Mouse (Mus musculus) MEL (cell line): Measurements from ENCODE around the gene Mapt. TPM values are rescaled to one million over a fixed set of nuclear protein-coding genes. Genes with fewer than 3 reads are reported as not detected.

Experiments used
- DNase-seq: peaks from one replicate; pipeline ENCODE4 v3.0.0; 2011; ENCODE audit warnings: low read depth, low spot score
- H3K27ac ChIP-seq: 2 replicates; pipeline ENCODE4 v1.5.1; 2012; ENCODE audit warnings: low read depth, mild to moderate bottlenecking, control low read depth, low read length, moderate library complexity; ENCODE audit not compliant: control insufficient read depth
- H3K27me3 ChIP-seq, 2 experiments: fragments of 150-350 bp in 1 of 2; sonication (generic) in 1 of 2; 2 replicates each; pipeline ENCODE4 v1.6.1; 2012; ENCODE audit warnings: low read length in 2 of 2, mild to moderate bottlenecking in 2 of 2, improper control_type of control experiment in 1 of 2, moderate library complexity in 1 of 2; ENCODE audit not compliant: insufficient read depth in 2 of 2, control insufficient read depth in 1 of 2
- H3K36me3 ChIP-seq, 2 experiments: 2 replicates each; pipeline ENCODE4 v1.6.1; 2012 to 2014; ENCODE audit warnings: low read length in 2 of 2, improper control_type of control experiment in 1 of 2, inconsistent platforms in 1 of 2, mild to moderate bottlenecking in 1 of 2; ENCODE audit not compliant: insufficient read depth in 2 of 2, control insufficient read depth in 1 of 2
- H3K4me1 ChIP-seq, 2 experiments: fragments of 150-350 bp in 1 of 2; sonication (generic) in 1 of 2; 2 replicates each; pipeline ENCODE4 v1.6.1; 2012; ENCODE audit warnings: low read length in 2 of 2, improper control_type of control experiment in 1 of 2, mild to moderate bottlenecking in 1 of 2; ENCODE audit not compliant: insufficient read depth in 2 of 2, control insufficient read depth in 1 of 2
- H3K4me3 ChIP-seq, 2 experiments: fragments of 150-350 bp in 1 of 2; sonication (generic) in 1 of 2; 2 replicates each; pipeline ENCODE4 v1.5.1; 2012; ENCODE audit warnings: low read depth in 2 of 2, low read length in 2 of 2, mild to moderate bottlenecking in 2 of 2, moderate library complexity in 2 of 2, control low read depth in 1 of 2, improper control_type of control experiment in 1 of 2; ENCODE audit not compliant: control insufficient read depth in 1 of 2, insufficient read depth in 1 of 2
- H3K79me2 ChIP-seq: 2 replicates; pipeline ENCODE4 v1.6.1; 2012; ENCODE audit warnings: mild to moderate bottlenecking, low read length, moderate library complexity; ENCODE audit not compliant: control insufficient read depth, poor library complexity, insufficient read depth
- H3K9ac ChIP-seq: 2 replicates; pipeline ENCODE4 v1.6.1; 2012; ENCODE audit warnings: low read depth, mild to moderate bottlenecking, control low read depth, low read length, moderate library complexity; ENCODE audit not compliant: control insufficient read depth, poor library complexity, severe bottlenecking
- H3K9me3 ChIP-seq: fragments of 150-350 bp; sonication (generic); replicated peaks from 2 replicates; pipeline ENCODE4 v1.6.1; 2012; ENCODE audit warnings: mild to moderate bottlenecking, low read length, improper control_type of control experiment, moderate library complexity; ENCODE audit not compliant: insufficient read depth
- CTCF ChIP-seq, 3 experiments: IDR thresholded peaks in 2 of 3; conservative IDR thresholded peaks in 1 of 3; 2 replicates each; pipeline ENCODE4 v1.5.1; 2011 to 2012; ENCODE audit warnings: low read length in 3 of 3, low read depth in 2 of 3, mild to moderate bottlenecking in 2 of 3, improper control_type of control experiment in 1 of 3, inconsistent platforms in 1 of 3, mixed read lengths in 1 of 3, moderate library complexity in 1 of 3; ENCODE audit not compliant: control insufficient read depth in 1 of 3, insufficient read depth in 1 of 3, poor library complexity in 1 of 3, severe bottlenecking in 1 of 3
- EP300 ChIP-seq, 2 experiments: IDR thresholded peaks; 2 replicates each; pipeline ENCODE4 v1.6.1; 2011; ENCODE audit warnings: improper control_type of control experiment in 2 of 2, low read length in 2 of 2, low read depth in 1 of 2, mild to moderate bottlenecking in 1 of 2
- ETS1 ChIP-seq: IDR thresholded peaks from 2 replicates; pipeline ENCODE4 v1.6.1; 2012; ENCODE audit warnings: low read depth, mild to moderate bottlenecking, inconsistent platforms, low read length, improper control_type of control experiment, moderate library complexity
- GABPA ChIP-seq: IDR thresholded peaks from 2 replicates; pipeline ENCODE4 v1.6.1; 2012; ENCODE audit warnings: low read depth, mild to moderate bottlenecking, inconsistent platforms, low read length, improper control_type of control experiment, moderate library complexity
- HCFC1 ChIP-seq: IDR thresholded peaks from 2 replicates; pipeline ENCODE4 v1.6.1; 2012; ENCODE audit warnings: low read depth, mild to moderate bottlenecking, inconsistent platforms, low read length, improper control_type of control experiment, moderate library complexity
- JUND ChIP-seq: IDR thresholded peaks from 2 replicates; pipeline ENCODE4 v1.6.1; 2011; ENCODE audit warnings: low read depth, mild to moderate bottlenecking, improper control_type of control experiment, low read length
- MAZ ChIP-seq: IDR thresholded peaks from 2 replicates; pipeline ENCODE4 v1.6.1; 2012; ENCODE audit warnings: low read depth, mild to moderate bottlenecking, inconsistent platforms, low read length, improper control_type of control experiment
- MYC ChIP-seq: IDR thresholded peaks from 2 replicates; pipeline ENCODE4 v1.6.1; 2011; ENCODE audit warnings: low read depth, mild to moderate bottlenecking, low read length, improper control_type of control experiment, moderate library complexity
- NELFE ChIP-seq: IDR thresholded peaks from 2 replicates; pipeline ENCODE4 v1.6.1; 2011; ENCODE audit warnings: low read depth, low read length, improper control_type of control experiment
- POLR2A ChIP-seq, 2 experiments: IDR thresholded peaks; 2 replicates each; pipeline ENCODE4 v1.6.1; 2011 to 2012; ENCODE audit warnings: low read length in 2 of 2, mild to moderate bottlenecking in 2 of 2, control low read depth in 1 of 2, improper control_type of control experiment in 1 of 2, low read depth in 1 of 2, moderate library complexity in 1 of 2; ENCODE audit not compliant: control insufficient read depth in 1 of 2, insufficient read depth in 1 of 2, poor library complexity in 1 of 2
- RAD21 ChIP-seq: IDR thresholded peaks from 2 replicates; pipeline ENCODE4 v1.6.1; 2011; ENCODE audit warnings: mild to moderate bottlenecking, low read depth, low read length, improper control_type of control experiment
- TCF12 ChIP-seq: IDR thresholded peaks from 2 replicates; pipeline ENCODE4 v1.6.1; 2014; ENCODE audit warnings: low read depth, mild to moderate bottlenecking, inconsistent platforms, low read length, improper control_type of control experiment, moderate library complexity
- ZNF384 ChIP-seq: IDR thresholded peaks from 2 replicates; pipeline ENCODE4 v1.6.1; 2012; ENCODE audit warnings: low read depth, mild to moderate bottlenecking, inconsistent platforms, low read length, improper control_type of control experiment
- polyA plus RNA-seq, 2 experiments: library from polyadenylated mRNA; stranded (reverse) in 1 of 2; unstranded in 1 of 2; fragments of >175 nt in 1 of 2; fragments of >200 nt in 1 of 2; gene quantifications; 2 replicates each; pipeline versions ENCODE4 v1.2.1 to v1.2.4; 2012; ENCODE audit warnings: low replicate concordance in 2 of 2, low read depth in 1 of 2; ENCODE audit not compliant: insufficient read length in 2 of 2, insufficient read depth in 1 of 2, missing spikeins in 1 of 2
- total RNA-seq: library from RNA; depleted of rRNA; stranded (reverse); fragments of 300-350 nt; gene quantifications from 2 replicates; pipeline ENCODE4 v1.2.3, GENCODE M21; 2012

Gene Mapt
- total and polyA plus RNA-seq, 3 experiments, result 0.89 to 1.7 TPM; not detected in 1

DNA sequence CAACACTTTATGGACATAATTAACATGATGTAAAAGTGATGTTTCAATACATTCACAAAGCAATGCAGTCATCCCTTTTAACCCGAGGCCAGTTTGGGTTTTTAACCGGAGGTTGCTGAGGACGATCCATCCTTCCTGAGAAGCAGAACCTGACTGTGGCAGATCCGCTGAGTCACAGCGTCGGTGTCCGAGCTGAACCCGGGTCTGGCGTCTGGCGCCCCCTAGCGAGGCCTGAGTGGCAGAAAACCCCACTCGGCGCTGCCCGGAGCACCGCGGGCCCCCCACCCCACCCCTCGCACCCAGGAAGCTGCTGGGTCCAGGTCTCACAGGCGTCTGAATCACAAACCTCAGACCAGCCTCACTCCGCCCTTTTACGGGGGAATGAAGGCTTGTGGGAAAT is 47.0 kb downstream of the Mapt start:
- Histone ChIP-seq H3K9me3 (no peaks in the 10 kb centered on the region), H3K79me2 (no peaks in the 10 kb centered on the region), H3K4me1 (peaks cover 0 to 12% of the 10 kb centered on the region in 2 experiments; a peak in 2 of 4 replicates), H3K36me3 (peaks cover 0 to 6% of the 10 kb centered on the region in 2 experiments; a peak in 2 of 4 replicates), H3K9ac (no peak overlapping the region; the same call in 1 of the 2 replicates), H3K27ac (no peak overlapping the region), H3K27me3 (peaks cover 2% of the 10 kb centered on the region in 2 experiments; a peak in 3 of 4 replicates), H3K4me3 (peak overlapping the region in 1 of 2 experiments; percentile 41; a peak in 2 of 4 replicates)
- peak; percentile 83 for DNase-seq
- TF ChIP-seq MAZ, result peak; percentile 42; the same call in 1 of the 2 replicates
- no peak for TF ChIP-seq POLR2A (IDR thresholded peaks at IDR 0.05; ENCODE audit: control insufficient read depth in 1 of 2, insufficient read depth in 1 of 2, low read depth in 1 of 2, low read length in 2 of 2, poor library complexity in 1 of 2)
- peak; percentile 45 to 69 (median 62); a peak in 5 of 6 replicates for TF ChIP-seq CTCF (IDR thresholded peaks at IDR 0.05 in 2 of 3, conservative IDR thresholded peaks at IDR 0.05 in 1 of 3; ENCODE audit: control insufficient read depth in 1 of 3, insufficient read depth in 1 of 3, low read depth in 2 of 3, low read length in 3 of 3, poor library complexity in 1 of 3, severe bottlenecking in 1 of 3)
- TF ChIP-seq RAD21, result peak; percentile 27
- TF ChIP-seq GABPA, result peak; percentile 64; the same call in 1 of the 2 replicates

- TF ChIP-seq MYC (no peak), HCFC1 (no peak), TCF12 (no peak), JUND (no peak)
- no peak overlapping the region for H3K27ac ChIP-seq
- peaks cover 0 to 12% of the 10 kb centered on the region in 2 experiments; a peak in 2 of 4 replicates for H3K4me1 ChIP-seq
- H3K27me3 ChIP-seq, result peaks cover 2% of the 10 kb centered on the region in 2 experiments; a peak in 3 of 4 replicates
- DNase-seq, result no peak
- H3K79me2 ChIP-seq, result no peaks in the 10 kb centered on the region
- peaks cover 0 to 6% of the 10 kb centered on the region in 2 experiments; a peak in 2 of 4 replicates for H3K36me3 ChIP-seq
- H3K9me3 ChIP-seq, result no peaks in the 10 kb centered on the region
- no peak overlapping the region for H3K4me3 ChIP-seq
- no peak overlapping the region for H3K9ac ChIP-seq
Measured at GRCm38 (mm10) chr11:104279049-104279448, 47.9 kb downstream of the Mapt start.

GRCm38 (mm10) chr11:104279538-104279937 is 48.3 kb downstream of the Mapt start:
- no peak for TF ChIP-seq ETS1
- TF ChIP-seq ZNF384, result no peak
- no peak for TF ChIP-seq MYC
- no peak for TF ChIP-seq NELFE
- TF ChIP-seq TCF12, result no peak
- no peak for TF ChIP-seq EP300 (IDR thresholded peaks at IDR 0.05; ENCODE audit: low read depth in 1 of 2, low read length in 2 of 2)
- H3K36me3 ChIP-seq, result peaks cover 0 to 6% of the 10 kb centered on the region in 2 experiments; a peak in 2 of 4 replicates

More at GRCm38 (mm10) chr11:104279538-104279937, 48.3 kb downstream of the Mapt start:
- Histone ChIP-seq H3K4me1 (peaks cover 0 to 12% of the 10 kb centered on the region in 2 experiments; a peak in 2 of 4 replicates), H3K4me3 (no peak overlapping the region), H3K79me2 (no peaks in the 10 kb centered on the region), H3K27me3 (peaks cover 0 to 2% of the 10 kb centered on the region in 2 experiments; a peak in 3 of 4 replicates), H3K9me3 (no peaks in the 10 kb centered on the region), H3K27ac (no peak overlapping the region), H3K9ac (no peak overlapping the region)
- DNase-seq, result no peak
